Mouse (Mus musculus): ENCODE data around the gene Slc25a34. TPM values are rescaled to one million over a fixed set of nuclear protein-coding genes. Genes with fewer than 3 reads are reported as not detected.
A peak's percentile ranks its signal among the peaks of the same experiment; 100 is the strongest.

Gene Slc25a34
- total RNA-seq, 1 experiment from 2014 or later = not detected

DNA sequence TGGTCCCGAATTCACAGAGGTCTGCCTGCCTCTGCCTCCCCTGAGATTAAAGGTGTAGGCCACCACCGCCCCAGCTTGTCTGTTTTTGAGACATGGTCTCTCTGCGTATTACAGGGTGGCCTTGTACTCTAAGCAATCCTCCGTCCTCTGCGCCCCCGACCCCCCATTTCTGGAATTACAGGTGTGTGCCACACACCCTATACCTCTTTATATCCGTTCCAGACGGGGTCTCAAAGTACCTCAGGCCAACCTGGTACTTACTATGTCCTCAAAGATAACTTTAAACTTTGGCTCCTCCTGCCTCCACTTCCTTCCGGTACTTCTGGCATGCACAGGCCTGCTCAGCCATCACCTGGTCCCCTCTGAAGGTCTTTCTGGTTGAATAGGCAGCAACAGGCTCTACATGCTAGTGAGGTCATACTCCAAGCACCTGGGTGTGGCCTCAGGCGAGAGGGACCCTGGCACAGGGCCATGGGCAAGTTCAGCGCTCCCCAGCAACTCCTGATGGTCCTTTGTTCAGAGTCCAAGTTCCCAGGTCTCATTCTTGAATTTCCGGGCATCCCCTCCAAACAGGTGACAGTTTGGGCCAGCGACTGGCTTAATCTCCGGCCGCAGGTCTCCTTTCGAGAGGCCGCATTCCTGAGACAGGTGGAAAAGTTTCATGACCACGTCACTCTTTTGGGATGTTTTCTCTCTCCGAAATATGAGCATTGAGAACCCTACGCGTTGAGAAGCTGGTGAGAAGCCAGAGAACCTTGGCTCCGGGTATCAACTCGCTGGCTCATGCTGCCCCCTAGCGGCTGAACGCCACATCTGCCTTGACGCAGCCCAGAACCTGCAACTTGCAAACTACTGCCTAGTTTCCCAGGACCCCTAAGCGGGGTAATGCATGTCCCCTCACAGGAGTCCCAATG lies 48.6 kb downstream of the Slc25a34 start:
- peak; percentile 47 to 59; a peak in 2 of 4 replicates for ATAC-seq (replicated peaks in 1 of 2; ENCODE audit: insufficient read depth in 1 of 2, low FRiP score in 2 of 2, low TSS enrichment in 1 of 2, low read depth in 1 of 2, poor library complexity in 2 of 2, severe bottlenecking in 2 of 2)

DNA sequence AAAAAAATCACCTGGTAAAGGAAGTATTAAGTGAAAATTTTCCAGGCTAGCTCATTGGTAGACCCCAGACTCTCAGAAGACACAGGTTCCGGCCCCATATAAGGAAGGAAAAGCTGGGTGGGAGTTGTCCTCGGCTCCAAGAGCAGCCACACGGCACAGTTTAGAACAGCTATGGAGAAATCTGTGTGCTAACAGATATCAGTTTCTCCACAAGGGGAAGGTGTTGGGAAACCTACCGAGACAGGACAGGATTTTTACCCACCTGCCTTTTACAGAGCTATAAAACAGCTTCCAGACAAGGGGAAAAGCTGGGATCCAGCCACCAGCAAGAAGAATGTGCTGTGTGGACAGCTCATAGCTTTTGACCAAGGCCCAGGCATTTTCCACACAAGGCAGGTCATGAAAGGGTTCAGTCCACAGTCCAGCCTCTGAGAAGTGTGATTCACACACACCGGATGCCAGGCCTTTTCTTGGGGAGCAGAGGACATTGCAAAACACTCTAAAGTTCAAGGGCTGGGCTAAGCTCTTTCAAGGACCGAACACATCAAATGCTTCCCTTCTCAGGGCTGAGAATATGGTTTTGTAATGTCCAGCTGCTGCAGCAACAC lies 50.2 kb downstream of the Slc25a34 start:
- ATAC-seq (replicated peaks in 1 of 2; ENCODE audit: insufficient read depth in 1 of 2, low FRiP score in 2 of 2, low TSS enrichment in 1 of 2, low read depth in 1 of 2, poor library complexity in 2 of 2, severe bottlenecking in 2 of 2) = peak; percentile 29 to 46; a peak in 2 of 4 replicates

DNA sequence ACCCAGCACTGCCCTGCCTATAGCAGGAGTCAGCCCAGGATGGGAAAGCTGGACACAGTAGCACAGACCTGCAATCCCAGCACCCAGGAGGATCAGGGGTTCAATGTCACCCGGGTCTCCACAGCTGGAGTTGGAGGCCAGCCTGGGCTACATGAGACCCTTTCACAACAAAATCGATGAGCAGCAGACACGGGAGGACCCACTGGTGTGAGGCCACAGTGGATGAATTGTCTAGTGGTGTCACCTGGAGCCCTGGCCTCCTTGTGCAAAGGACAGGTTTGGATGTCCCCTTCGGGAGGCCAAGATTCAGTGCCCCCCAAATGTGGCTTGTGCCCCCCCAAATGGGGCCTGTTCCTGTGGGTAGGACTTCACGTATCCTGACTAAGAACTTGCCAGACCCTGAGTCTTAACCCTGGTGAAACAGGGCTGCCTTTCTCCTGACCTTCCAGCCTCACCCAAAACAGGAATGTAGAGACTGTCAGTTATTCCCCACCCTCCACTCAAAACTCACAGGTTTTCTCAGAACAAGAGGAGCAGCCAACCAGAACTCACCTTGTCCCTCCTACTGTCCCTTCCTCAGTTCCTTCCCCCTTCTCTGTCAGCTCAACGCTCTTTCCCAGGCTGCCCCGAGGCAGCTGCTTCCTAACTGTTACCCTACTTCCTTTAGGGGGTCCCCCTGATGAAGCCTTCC lies 50.8 kb downstream of the Slc25a34 start:
- ATAC-seq (replicated peaks in 1 of 2; ENCODE audit: insufficient read depth in 1 of 2, low FRiP score in 2 of 2, low TSS enrichment in 1 of 2, low read depth in 1 of 2, poor library complexity in 2 of 2, severe bottlenecking in 2 of 2) = peak; percentile 17 to 27; a peak in 1 of 4 replicates

DNA sequence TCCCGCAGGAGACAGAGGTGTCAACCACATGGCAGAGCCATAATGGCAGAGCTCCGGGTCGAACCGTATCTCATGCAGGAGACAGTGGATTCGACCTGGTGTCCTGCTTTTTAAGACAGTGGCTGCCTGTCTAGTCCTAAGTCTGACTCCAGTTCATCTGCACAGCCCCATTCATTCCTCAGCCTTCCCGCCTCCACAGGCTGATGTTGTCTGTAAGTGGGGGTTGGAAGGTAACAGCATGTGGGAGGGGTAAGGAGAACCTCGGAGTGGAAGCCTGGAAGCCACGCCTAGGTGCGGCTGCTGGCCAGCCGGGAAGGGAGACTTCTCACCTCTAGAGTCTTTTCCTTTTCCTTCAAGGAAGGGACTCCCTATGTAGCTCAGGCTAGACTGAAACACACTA lies 51.7 kb downstream of the Slc25a34 start:
- ATAC-seq (replicated peaks in 1 of 2; ENCODE audit: insufficient read depth in 1 of 2, low FRiP score in 2 of 2, low TSS enrichment in 1 of 2, low read depth in 1 of 2, poor library complexity in 2 of 2, severe bottlenecking in 2 of 2) = no peak

DNA sequence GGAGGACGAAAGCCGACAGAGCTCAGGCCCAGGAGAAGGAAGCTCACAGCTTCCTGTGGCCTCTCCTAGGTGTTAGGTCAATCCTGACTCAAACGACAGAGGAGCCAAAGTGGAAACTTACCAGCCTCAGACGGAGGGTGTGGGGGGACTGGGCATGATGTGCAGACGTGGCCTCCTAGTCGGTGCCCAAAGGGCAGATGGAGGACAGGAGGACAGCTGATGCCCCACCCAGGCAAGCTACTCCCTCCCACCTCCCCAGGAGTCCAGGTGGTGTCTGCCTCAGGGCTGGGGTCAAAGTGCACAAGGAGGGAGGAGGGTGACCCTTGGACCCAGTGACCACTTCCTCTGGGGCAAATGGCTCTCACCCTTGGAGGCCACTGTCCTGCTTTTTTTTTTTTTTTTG lies 52.3 kb downstream of the Slc25a34 start:
- ATAC-seq (replicated peaks in 1 of 2; ENCODE audit: insufficient read depth in 1 of 2, low FRiP score in 2 of 2, low TSS enrichment in 1 of 2, low read depth in 1 of 2, poor library complexity in 2 of 2, severe bottlenecking in 2 of 2) = no peak

DNA sequence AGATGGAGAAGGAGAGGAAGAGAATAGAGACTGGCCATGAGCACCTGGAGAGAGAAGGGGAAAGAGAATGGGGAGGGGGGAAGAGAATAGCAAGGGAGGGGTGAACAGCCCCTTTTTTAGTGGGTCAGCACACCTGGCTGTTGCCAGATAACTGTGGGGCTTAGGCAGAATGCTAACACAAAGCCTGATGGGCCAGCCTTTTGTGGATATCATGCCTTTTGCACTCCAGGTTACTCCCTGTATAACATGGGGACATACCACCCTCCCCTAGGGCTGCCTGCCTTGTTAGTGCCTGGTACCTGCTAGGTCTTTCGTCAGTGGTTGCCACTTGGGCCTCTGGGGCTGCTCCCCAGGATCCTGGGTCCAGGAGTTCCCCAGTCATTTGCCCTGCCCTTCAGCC lies 52.8 kb downstream of the Slc25a34 start:
- no peak for ATAC-seq (replicated peaks in 1 of 2; ENCODE audit: insufficient read depth in 1 of 2, low FRiP score in 2 of 2, low TSS enrichment in 1 of 2, low read depth in 1 of 2, poor library complexity in 2 of 2, severe bottlenecking in 2 of 2)

DNA sequence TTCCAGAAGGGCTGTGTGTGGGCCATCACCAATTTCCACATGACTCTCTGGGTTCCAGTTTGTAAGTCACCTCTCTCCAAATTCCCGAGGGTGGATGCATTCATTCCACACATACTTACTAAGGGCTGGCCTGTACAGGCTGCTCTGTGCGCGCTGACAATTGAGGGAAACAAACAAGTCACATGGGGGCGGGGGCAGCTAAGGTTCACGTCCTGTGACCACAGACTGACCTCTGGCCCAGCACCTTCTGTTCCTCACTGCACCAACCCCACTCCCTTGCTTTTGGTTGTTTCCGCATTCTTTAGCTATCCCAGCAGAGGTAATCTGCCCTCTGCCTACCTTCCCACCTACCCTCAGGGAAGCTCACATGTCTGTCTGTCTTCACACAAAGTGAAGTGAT lies 53.6 kb downstream of the Slc25a34 start:
- no peak for ATAC-seq (replicated peaks in 1 of 2; ENCODE audit: insufficient read depth in 1 of 2, low FRiP score in 2 of 2, low TSS enrichment in 1 of 2, low read depth in 1 of 2, poor library complexity in 2 of 2, severe bottlenecking in 2 of 2)

DNA sequence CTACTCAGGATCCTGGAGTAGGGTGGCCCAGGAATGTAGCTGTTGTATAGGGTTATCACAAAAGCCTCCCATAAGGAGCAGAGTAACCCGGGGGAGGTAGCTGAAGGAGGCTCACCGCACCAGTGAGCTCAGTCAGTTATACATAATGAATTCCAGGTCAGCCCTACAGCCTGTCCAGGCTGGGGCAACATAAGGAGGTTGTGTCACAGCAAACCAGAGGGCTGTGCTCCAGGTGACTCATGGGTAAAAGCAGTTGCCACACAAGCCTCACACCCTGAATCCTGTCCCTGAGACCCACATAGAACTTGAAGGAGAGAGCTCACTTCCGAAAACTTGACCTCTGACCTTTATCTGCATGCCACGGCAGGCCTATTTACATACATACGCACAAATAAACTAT lies 54.7 kb downstream of the Slc25a34 start:
- peak in 1 of 2 experiments; percentile 14; a peak in 1 of 4 replicates for ATAC-seq (replicated peaks in 1 of 2; ENCODE audit: insufficient read depth in 1 of 2, low FRiP score in 2 of 2, low TSS enrichment in 1 of 2, low read depth in 1 of 2, poor library complexity in 2 of 2, severe bottlenecking in 2 of 2)

Other genes starting within 250 kb of the Slc25a34 start
- gene Clcnka, start 225.1 kb downstream of the Slc25a34 start, total RNA-seq (2017) = not detected in 2 replicates
- not detected in 2 replicates for gene Clcnkb, start 207.8 kb downstream of the Slc25a34 start, total RNA-seq (2017)
- gene Hspb7, start 203.0 kb downstream of the Slc25a34 start, total RNA-seq (2017) = 1.3 TPM in 1 of 2 replicates, not detected in the other
- gene Srarp, start 187.7 kb downstream of the Slc25a34 start, total RNA-seq (2017) = not detected in 2 replicates
- 22.1 and 22.3 TPM in 2 replicates for gene Zbtb17, start 179.2 kb downstream of the Slc25a34 start, total RNA-seq (2017)
- gene Spen, start 85.2 kb downstream of the Slc25a34 start, total RNA-seq (2017) = 26.7 and 39.0 TPM in 2 replicates
- 0.13 and 0.35 TPM in 2 replicates for gene Fblim1, start 17.7 kb downstream of the Slc25a34 start, total RNA-seq (2017)
- gene Tmem82, start 5.2 kb downstream of the Slc25a34 start, total RNA-seq (2017) = 0.60 and 0.63 TPM in 2 replicates
- 9.9 and 16.5 TPM in 2 replicates for gene Plekhm2, start 41.1 kb upstream of the Slc25a34 start, total RNA-seq (2017)
- 4.7 and 15.7 TPM in 2 replicates for gene Rsc1a1, start 61.8 kb upstream of the Slc25a34 start, total RNA-seq (2017)
- 23.6 and 28.9 TPM in 2 replicates for gene Ddi2, start 99.6 kb upstream of the Slc25a34 start, total RNA-seq (2017)
- gene Agmat, start 122.9 kb upstream of the Slc25a34 start, total RNA-seq (2017) = not detected in 2 replicates
- 6.3 and 10.3 TPM in 2 replicates for gene Dnajc16, start 167.1 kb upstream of the Slc25a34 start, total RNA-seq (2017)
- gene Casp9, start 169.8 kb upstream of the Slc25a34 start, total RNA-seq (2017) = 10.2 and 13.8 TPM in 2 replicates
- gene Cela2a, start 202.3 kb upstream of the Slc25a34 start, total RNA-seq (2017) = not detected in 2 replicates
- gene Ctrc, start 222.5 kb upstream of the Slc25a34 start, total RNA-seq (2017) = not detected in 2 replicates

All from hematopoietic stem cell, adult 5-6 weeks (primary cell).